Mouse (Mus musculus) natural killer cell, adult 2 months (primary cell): ENCODE data around the gene Vav1.
A peak's percentile ranks its signal among the peaks of the same experiment; 100 is the strongest.

Experiments
- DNase-seq, 2 experiments: peaks; one replicate each; pipeline ENCODE4 v3.0.0; 2022; ENCODE audit warnings: low spot score in 2 of 2

Gene Vav1

DNA sequence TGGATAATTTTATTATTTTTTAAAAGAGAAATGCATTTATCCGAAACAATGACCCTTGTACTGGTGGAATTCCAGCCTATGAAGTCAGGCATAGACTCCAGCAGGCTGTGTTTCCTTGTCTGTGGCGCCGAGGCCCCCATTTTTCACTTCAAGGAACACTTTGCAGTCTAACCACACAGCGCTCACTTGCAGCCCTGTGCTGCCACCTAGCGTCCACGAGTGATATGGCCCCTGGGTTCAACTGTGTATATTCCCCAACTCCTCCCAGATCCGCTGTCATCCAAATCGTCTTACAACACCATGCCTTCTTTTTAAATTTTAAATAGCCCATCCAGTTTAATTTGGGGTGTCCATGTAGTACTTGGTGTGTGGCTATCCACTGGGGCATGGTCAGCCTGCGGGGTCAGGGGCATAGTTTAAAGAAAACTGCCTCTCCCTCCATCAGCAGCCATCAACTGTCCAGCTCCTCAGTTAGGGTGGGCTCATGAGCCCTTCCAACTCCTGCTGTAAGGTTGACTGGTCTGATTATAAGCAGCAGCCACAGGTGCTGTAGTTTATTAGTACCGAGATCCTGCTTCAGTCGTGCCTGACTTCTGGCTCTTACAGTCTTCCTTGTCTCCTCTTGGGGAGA lies 56.9 kb downstream of the Vav1 start:
- peak; percentile 77 to 86 for DNase-seq

GRCm38 (mm10) chr17:57337996-57338395 lies 59.1 kb downstream of the Vav1 start:
- DNase-seq, result no peak

DNA sequence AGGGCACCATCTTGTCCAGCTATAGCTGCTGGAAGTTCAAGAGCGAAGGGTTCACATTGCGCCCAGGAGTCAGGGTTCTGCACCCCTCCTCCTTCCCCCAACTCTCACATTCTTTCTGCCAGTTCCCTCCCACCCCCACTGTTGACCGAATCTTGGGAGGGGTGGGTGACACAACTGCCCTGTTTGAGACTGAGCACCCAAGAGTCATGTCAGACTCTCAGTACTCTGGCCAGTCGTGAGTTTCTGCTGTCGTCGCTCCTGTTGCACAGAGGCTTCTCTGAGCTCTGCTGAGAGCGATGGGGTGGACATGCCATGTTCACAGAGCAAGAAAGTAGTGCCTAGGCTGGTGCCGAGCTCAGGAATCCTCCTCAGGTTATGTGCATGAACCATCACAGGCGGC lies 60.4 kb downstream of the Vav1 start:
- DNase-seq, result no peak

DNA sequence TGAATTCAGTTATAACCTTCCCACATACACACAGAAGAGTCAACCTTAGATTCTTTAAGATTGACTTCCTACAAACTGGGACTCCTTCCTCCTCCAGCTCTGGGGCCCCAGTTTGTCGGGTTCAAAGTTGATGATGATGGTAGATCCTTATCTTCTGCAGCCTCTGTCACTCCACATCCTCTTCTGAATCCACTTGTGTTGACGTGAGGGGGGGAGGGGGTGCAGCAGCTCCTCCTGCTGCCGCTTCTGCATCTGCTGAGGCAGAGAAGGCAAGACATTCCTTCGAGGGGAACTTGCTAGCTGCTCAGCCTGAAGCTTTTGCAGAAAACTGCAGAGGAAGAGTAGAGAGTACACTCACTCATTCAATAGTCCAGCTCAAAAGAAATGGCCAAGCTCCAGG lies 62.7 kb downstream of the Vav1 start:
- no peak for DNase-seq

DNA sequence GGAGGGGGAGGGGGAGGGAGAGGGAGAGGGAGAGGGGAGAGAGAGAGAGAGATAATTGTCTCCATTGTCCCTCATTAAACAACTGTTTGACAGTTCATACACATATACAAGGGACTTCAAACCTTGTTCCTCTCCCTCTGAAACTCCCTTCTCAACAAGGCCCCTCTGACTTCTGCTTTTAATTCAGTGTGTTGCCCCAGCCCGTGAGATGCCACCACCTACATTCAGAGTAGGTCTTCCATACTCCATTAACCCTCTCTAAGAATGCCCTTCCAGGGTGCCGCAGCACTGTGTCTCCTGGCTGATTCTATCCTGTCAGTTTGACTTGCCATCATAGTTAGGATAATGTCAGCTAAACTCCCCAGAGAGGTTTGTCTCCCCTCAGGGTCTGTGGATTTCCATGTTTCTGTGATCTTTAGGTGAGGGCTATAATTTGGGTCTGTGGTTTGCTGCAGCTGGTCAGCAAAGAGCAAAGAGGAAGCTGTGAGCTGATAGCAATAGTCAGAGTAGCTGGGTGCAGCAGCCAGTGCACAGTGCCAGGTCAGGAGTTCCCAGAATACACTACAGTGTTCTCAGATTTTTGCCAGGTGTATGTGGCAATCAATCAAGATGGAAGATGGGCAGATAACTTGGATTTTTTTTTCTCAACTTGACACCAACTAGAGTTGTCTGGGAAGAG lies 65.3 kb downstream of the Vav1 start:
- DNase-seq, result peak in 1 of 2 experiments; percentile 44

GRCm38 (mm10) chr17:57347017-57347416 lies 68.1 kb downstream of the Vav1 start:
- peak in 1 of 2 experiments; percentile 48 for DNase-seq

DNA sequence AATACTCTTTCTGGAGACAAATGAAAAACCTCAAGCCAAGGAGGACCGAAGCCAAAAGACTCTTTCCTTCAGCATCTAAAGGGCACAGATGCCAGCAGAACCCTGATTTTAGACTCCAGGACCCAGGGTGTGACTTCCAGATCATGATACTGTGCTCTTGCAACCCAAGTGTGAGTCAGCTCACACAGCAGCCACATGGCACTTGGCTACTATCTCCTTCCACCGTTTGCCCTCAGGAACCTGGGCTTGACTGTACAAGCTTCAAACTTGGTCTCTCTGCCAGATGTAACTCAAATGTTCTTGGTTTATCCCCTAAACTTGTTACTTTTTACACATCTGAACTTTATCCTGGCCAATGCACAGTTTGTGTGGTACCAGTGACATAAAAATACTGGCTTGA lies 68.9 kb downstream of the Vav1 start:
- no peak for DNase-seq

GRCm38 (mm10) chr17:57349067-57349466 lies 70.2 kb downstream of the Vav1 start:
- peak in 1 of 2 experiments; percentile 55 for DNase-seq

GRCm38 (mm10) chr17:57350212-57350611 lies 71.3 kb downstream of the Vav1 start:
- no peak for DNase-seq

- no peak for DNase-seq
Observed at GRCm38 (mm10) chr17:57351107-57351506, 72.2 kb downstream of the Vav1 start.

- no peak for DNase-seq
Observed at GRCm38 (mm10) chr17:57358441-57358840, 79.5 kb downstream of the Vav1 start, which contains the start of gene Adgre1. Gene Adgre1, plus strand, starts transcription at chr17:57358691.

DNA sequence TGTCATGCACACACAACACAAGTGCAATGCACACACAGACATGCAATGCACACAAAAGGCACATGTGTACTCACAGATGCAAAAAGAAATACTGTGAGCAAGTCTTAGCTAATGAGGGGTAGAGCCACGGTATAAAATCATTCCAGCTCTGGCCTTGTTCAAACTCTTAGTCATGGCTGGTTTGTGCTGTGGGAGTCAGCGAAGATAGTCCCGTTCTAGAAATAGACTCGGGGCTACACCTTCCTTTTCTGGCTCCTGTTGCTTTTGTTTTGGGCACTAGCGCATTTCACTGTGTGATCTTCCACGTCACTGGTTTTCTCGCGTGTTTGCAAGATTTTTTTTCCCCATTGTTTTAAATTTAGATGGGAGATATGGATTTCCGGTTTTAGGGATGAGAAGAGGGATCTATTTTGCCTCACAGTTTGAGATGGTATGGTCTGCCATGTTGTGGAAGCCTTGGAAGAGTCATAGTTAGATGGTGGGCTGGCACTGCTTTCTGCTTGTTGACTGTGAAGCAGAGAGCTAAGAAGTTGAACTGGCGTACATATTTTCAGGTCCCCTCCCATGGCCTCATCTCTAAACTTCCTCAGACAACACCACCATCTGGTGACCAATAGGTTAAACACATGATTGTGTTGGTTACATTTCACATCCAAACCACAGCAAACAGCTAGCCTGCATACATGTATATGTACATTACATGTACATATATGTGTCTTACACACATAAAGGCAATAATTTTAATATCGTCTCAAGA lies 80.8 kb downstream of the Vav1 start:
- DNase-seq, result no peak
